Mouse (Mus musculus) MN1 (cell line): ENCODE measurements at regions not wholly inside any gene's neighbourhood (a gene's known extent, or its start where the extent isn't known, plus 50 kb on each side); places are given as distances from the start of the nearest gene placed in this dataset.

Experiments
- DNase-seq: peaks from one replicate; pipeline ENCODE4 v3.0.0-alpha.2; 2016; ENCODE audit warnings: low spot score

- no peak for DNase-seq
Measured at GRCm38 (mm10) chr16:77318150-77318549, 283.7 kb downstream of the Gm11146 start.

- DNase-seq, result no peak
Measured at GRCm38 (mm10) chr16:77315354-77315753, 286.5 kb downstream of the Gm11146 start.

GRCm38 (mm10) chr16:77313195-77313594 lies 288.7 kb downstream of the Gm11146 start:
- DNase-seq, result no peak

- no peak for DNase-seq
Measured at GRCm38 (mm10) chr16:77301270-77302171, 288.0 kb downstream of the Usp25 start.

- DNase-seq, result no peak
Measured at GRCm38 (mm10) chr16:77300572-77301213, 287.2 kb downstream of the Usp25 start.

- no peak for DNase-seq
Measured at GRCm38 (mm10) chr16:77295574-77296355, 282.3 kb downstream of the Usp25 start.

GRCm38 (mm10) chr16:77292317-77292771 lies 278.8 kb downstream of the Usp25 start:
- DNase-seq, result no peak

- DNase-seq, result no peak
Measured at GRCm38 (mm10) chr16:77291723-77292316, 278.3 kb downstream of the Usp25 start.

GRCm38 (mm10) chr16:77284205-77284604 lies 270.7 kb downstream of the Usp25 start:
- no peak for DNase-seq

GRCm38 (mm10) chr16:77279916-77280315 lies 266.4 kb downstream of the Usp25 start:
- DNase-seq, result no peak

GRCm38 (mm10) chr16:77279495-77279894 lies 266.0 kb downstream of the Usp25 start:
- DNase-seq, result no peak

GRCm38 (mm10) chr16:77273306-77273705 lies 259.8 kb downstream of the Usp25 start:
- no peak for DNase-seq

GRCm38 (mm10) chr16:77268926-77269325 lies 255.4 kb downstream of the Usp25 start:
- no peak for DNase-seq

- no peak for DNase-seq
Measured at GRCm38 (mm10) chr16:77267679-77268078, 254.2 kb downstream of the Usp25 start.

- DNase-seq, result no peak
Measured at GRCm38 (mm10) chr16:77252349-77252748, 238.8 kb downstream of the Usp25 start.

- DNase-seq, result no peak
Measured at GRCm38 (mm10) chr16:77251422-77251821, 237.9 kb downstream of the Usp25 start.

GRCm38 (mm10) chr16:77240876-77241275 lies 227.4 kb downstream of the Usp25 start:
- no peak for DNase-seq

- DNase-seq, result no peak
Measured at GRCm38 (mm10) chr16:77239176-77239790, 225.8 kb downstream of the Usp25 start.

GRCm38 (mm10) chr16:77238358-77239175 lies 225.1 kb downstream of the Usp25 start:
- no peak for DNase-seq

GRCm38 (mm10) chr16:77237631-77238357 lies 224.3 kb downstream of the Usp25 start:
- no peak for DNase-seq
